Mouse (Mus musculus) thymus, adult 2 months (tissue): ENCODE results near the gene Cyren.

Source experiments
- CTCF ChIP-seq: fragments of 200-500 bp; IDR thresholded peaks from 2 replicates; pipeline ENCODE4 v1.5.1; 2012; ENCODE audit warnings: mild to moderate bottlenecking, control low read depth, low read length, moderate library complexity, borderline replicate concordance; ENCODE audit not compliant: control insufficient read depth, poor library complexity, insufficient read depth; ENCODE audit errors: extremely low read depth
- POLR2A ChIP-seq: fragments of 200-500 bp; IDR thresholded peaks from 2 replicates; pipeline ENCODE4 v1.6.1; 2012; ENCODE audit warnings: mild to moderate bottlenecking, low read length, control low read depth, moderate library complexity; ENCODE audit not compliant: control insufficient read depth, poor library complexity, insufficient read depth; ENCODE audit errors: extremely low read depth

DNA sequence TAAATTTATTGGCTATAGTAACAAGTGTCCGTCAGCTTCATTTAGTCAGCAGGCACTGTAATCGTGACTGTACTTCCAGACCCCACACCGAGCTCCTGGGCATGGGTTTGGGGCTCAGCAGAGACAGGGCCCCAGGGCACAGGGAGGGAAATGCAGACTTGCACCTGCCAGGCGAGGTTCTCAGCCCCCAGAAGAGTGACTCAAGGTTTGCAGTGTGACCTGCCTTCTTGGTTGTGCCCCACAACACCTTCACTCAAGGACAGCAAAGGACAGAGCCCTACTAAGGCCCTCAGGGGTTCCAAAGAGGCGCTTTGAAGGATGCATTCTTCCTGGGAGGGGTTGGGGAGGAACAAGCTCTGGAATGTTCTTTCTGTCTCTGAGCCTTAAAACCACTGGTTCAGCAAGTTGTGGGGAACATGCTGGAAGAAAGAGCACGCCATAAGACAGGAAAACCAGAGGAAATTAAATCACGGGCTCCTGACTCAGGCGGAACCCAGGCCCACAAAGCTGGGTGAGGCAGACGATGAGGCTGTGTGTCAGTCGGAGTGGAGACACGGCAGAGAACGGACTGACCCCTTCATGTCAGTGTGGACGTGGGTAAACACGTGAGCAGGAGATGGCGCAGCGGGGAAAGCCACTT lies 1.4 kb upstream of the Cyren start:
- no peak for TF ChIP-seq POLR2A
- TF ChIP-seq CTCF, result no peak
